Mouse (Mus musculus) cortical plate, adult 2 months (tissue): ENCODE results near the gene Slc45a1.

Experiments
- CTCF ChIP-seq: fragments of 200-500 bp; IDR thresholded peaks from 2 replicates; pipeline ENCODE4 v1.5.1; 2011; ENCODE audit warnings: mild to moderate bottlenecking, control low read depth, low read length; ENCODE audit not compliant: insufficient read depth; ENCODE audit errors: extremely low read depth
- POLR2A ChIP-seq: fragments of 200-500 bp; IDR thresholded peaks from 2 replicates; pipeline ENCODE4 v1.6.1; 2011; ENCODE audit warnings: mild to moderate bottlenecking, low read length, control low read depth; ENCODE audit not compliant: insufficient read depth; ENCODE audit errors: extremely low read depth

DNA sequence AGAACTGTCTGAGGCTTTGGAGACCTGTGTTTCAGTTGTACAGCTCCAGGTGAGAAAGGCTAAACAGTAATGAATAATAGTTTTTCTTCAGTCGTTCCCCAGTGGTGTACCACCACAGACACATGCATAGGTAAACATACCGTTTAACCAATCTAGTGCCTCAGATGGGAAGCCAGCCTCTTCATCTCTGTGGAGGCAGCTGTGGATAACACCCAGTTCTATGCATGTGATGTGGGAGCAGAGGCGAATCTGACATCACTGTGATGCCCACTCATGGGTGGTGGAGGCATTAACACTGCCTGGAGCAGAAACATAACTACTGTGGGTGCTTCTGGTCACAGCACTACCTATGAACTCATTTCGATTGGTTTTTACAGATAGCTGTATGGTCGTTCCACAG lies 56.0 kb downstream of the Slc45a1 start:
- no peak for TF ChIP-seq POLR2A
- TF ChIP-seq CTCF, result no peak
